Mouse (Mus musculus): ENCODE results near the gene Bbs9. TPM values are rescaled to one million over a fixed set of nuclear protein-coding genes. Genes with fewer than 3 reads are reported as not detected.
"Not testable (repeated sequence)": the region's sequence is repeated elsewhere in the genome, so short reads cannot be mapped to it uniquely, and the experiment has no call there.

Gene Bbs9
- 10 to 100 TPM; 26.8 to 31.2 TPM for total RNA-seq (2021)

GRCm38 (mm10) chr9:22475424-22475868 lies at the start of gene Bbs9:
Bbs9 (plus strand) TSS chr9:22475715.
- peak; percentile 94 for DNase-seq
- intact Hi-C loops (cut with DNase I) = no loop called here

DNA sequence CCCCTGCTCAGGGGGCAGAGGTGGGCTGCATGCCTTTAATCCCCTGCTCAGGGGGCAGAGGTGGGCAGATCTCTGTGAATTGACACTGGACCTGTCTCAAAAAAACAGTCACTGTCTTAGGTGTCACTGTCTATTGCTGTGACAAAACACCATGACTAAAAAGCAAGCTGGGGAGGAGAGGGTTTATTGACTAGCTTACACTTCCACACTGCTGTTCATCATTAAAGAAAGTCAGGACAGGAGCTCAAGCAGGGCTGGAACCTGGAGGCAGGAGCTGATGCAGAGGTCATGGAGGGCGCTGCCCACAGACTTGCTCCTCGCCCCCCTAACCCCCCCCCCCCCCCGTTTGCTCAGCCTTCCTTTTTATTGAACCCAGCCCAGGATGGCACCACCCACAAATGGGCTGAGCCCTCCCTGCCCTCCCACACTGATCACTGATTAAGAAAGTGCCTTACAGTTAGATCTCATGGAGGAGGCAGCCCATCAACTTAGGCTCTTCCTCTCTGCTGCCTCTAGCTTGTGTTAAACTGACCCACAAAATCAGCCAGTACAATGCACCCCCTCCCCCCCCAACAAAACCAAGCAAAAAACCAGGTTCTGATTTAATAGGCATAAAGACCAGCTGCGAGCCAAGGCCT lies 47.4 kb upstream of the Bbs9 start:
- no peak for DNase-seq
- intact Hi-C loops (cut with DNase I) = no loop called here

GRCm38 (mm10) chr9:22428666-22429410 lies 46.7 kb upstream of the Bbs9 start:
- intact Hi-C loops (cut with DNase I) = no loop called here

GRCm38 (mm10) chr9:22429533-22430241 lies 45.8 kb upstream of the Bbs9 start:
- DNase-seq = no peak
- intact Hi-C loops (cut with DNase I) = no loop called here

More at GRCm38 (mm10) chr9:22428666-22429410, 46.7 kb upstream of the Bbs9 start:
- no peak for DNase-seq

GRCm38 (mm10) chr9:22430315-22430840 lies 45.1 kb upstream of the Bbs9 start:
- DNase-seq = no peak
- intact Hi-C loops (cut with DNase I) = no loop called here

DNA sequence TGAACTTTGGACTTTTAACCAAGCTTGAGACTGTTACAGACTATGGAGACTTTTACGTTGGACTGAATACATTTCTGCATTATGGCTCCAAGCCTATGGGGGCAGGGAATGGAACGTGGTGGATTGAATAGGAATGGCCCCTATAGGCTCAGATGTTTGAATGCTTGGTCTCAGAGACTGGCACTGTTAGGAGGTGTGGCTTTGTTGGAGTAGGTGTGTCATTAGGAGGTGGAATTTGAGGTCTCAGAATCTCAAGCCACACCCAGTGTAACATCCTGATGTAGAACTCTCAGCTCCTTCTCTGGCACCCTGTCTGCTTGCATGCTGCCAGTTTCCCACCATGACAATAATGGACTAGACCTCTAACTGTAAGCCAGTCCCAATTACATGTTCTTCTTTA lies 42.3 kb upstream of the Bbs9 start:
- intact Hi-C loops (cut with DNase I) = no loop called here
- DNase-seq = no peak

- DNase-seq = no peak
- intact Hi-C loops (cut with DNase I) = no loop called here
Observed at GRCm38 (mm10) chr9:22434101-22434500, 41.4 kb upstream of the Bbs9 start.

GRCm38 (mm10) chr9:22438826-22439225 lies 36.7 kb upstream of the Bbs9 start:
- no peak for DNase-seq
- intact Hi-C loops (cut with DNase I) = no loop called here

DNA sequence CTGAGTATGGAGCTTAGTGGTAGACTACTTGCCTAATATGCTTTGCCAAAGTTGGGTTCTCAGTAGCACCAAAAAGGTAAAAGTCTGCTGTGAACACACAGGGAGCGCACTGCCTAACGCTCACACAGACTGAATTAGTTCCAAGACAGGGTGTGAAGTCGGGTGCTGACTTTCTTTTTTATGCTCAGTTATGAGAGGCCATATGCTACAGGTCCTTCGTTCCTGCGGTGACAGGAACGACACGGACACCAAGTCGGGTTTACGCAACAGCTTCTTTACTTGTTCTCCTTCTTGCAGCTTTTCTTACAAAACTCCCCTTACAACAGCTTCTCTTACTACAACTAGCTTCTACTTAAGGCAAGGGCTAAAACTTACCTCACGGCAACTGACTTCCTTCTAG lies 32.4 kb upstream of the Bbs9 start:
- intact Hi-C loops (cut with DNase I) = no loop called here
- no peak for DNase-seq

DNA sequence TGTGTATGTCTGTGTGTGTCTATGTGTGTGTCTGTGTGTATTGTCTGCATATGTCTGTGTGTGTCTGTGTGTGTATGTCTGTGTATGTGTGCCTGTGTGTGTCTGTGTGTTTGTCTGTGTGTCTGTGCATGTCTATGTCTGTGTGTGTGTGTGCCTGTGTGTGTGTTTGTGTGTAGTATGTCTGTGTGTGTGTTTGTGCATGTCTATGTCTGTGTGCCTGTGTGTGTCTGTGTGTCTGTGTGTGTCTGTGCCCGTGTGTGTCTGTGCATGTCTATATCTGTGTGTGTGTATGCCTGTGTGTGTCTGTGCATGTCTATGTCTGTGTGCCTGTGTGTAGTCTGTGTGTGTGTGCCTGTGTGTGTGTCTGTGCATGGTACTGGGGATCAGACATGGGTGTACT lies 30.4 kb upstream of the Bbs9 start:
- DNase-seq = no peak
- intact Hi-C loops (cut with DNase I) = no loop called here

- no peak for DNase-seq
Observed at GRCm38 (mm10) chr9:22447213-22447612, 28.3 kb upstream of the Bbs9 start.

DNA sequence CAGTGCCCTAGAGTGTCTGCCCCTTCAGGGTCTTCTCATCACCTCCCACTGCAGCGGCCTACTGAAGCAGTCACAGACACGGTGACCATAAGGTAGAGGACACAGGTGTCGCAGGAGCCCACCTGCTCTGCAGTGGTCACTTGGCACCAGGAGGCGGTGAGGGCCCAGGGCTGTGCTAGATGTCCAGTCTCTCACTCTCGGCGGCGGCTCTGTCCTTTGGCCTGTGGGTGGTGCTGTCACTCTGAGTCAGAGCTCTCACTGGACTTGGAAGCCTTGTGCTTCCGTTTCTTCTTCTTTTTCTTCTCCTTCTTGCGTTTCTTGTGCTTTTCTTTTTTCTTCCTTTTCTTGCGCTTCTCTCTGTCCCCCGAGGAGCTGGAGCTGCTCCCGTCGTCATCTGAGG lies 27.1 kb upstream of the Bbs9 start:
- intact Hi-C loops (cut with DNase I) = no loop called here
- DNase-seq = no peak

More at GRCm38 (mm10) chr9:22447213-22447612, 28.3 kb upstream of the Bbs9 start:
- intact Hi-C loops (cut with DNase I) = no loop called here

DNA sequence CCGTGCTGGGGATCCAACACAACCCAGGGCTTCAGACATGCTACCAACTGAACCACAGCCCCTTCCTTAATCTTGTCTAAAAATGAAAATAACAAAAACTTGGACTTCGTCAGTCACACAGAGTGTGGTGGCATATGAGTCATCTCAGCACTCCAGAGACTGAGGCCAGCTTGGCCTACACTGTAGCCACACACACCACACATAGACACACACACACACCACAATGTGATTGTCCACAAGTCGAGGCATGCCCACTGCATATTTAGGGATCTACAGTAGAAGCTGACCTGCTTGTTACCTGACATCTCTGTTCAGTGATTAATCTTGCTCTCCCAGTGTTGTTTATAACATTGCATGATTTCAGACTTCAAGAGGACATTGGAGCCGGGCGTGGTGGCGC lies 26.3 kb upstream of the Bbs9 start:
- DNase-seq = no peak
- intact Hi-C loops (cut with DNase I) = no loop called here

DNA sequence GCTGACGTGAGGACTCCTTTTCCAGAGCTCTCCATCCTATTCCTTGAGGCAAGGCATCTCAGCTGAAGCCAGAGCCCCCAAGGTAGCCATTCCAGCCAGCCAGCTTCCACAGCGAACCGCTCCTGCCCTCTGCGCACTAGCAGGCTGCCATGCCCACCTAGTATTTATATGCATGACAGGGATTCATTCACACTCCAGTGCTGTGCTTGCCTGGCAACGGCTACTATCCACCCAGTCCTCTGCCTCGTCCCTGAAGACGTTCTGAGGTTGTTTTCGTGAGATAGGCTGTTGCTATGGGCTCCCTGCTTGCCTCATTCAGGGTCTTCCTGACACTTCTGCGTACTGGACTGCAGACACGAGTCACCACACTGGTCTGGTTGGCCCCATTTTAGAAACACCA lies 22.8 kb upstream of the Bbs9 start:
- DNase-seq = no peak
- intact Hi-C loops (cut with DNase I) = no loop called here

- intact Hi-C loops (cut with DNase I) = no loop called here
- DNase-seq = no peak
Observed at GRCm38 (mm10) chr9:22453501-22453924, 22.0 kb upstream of the Bbs9 start.

- DNase-seq; intact Hi-C loops (cut with DNase I): not testable (repeated sequence)
Observed at GRCm38 (mm10) chr9:22453990-22454389, 21.5 kb upstream of the Bbs9 start, which contains the start of gene Gm17545. Gm17545 (plus strand) TSS chr9:22454290.

DNA sequence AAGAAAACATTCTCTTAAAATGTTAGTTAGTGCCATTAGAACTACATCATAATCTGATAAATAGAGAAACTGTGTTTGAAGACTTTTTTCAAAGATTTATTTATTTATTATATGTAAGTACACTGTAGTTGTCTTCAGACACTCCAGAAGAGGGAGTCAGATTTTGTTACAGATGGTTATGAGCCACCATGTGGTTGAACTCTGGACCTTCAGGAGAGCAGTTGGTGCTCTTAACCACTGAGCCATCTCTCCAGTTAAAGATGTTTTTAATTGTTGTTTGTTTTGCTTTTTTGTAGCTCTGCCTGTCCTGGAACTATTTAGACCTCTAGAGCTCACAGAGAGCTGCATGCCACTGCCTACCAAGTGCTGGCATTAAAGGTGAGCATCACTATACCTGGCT lies 20.5 kb upstream of the Bbs9 start:
- no peak for DNase-seq
- intact Hi-C loops (cut with DNase I) = no loop called here

DNA sequence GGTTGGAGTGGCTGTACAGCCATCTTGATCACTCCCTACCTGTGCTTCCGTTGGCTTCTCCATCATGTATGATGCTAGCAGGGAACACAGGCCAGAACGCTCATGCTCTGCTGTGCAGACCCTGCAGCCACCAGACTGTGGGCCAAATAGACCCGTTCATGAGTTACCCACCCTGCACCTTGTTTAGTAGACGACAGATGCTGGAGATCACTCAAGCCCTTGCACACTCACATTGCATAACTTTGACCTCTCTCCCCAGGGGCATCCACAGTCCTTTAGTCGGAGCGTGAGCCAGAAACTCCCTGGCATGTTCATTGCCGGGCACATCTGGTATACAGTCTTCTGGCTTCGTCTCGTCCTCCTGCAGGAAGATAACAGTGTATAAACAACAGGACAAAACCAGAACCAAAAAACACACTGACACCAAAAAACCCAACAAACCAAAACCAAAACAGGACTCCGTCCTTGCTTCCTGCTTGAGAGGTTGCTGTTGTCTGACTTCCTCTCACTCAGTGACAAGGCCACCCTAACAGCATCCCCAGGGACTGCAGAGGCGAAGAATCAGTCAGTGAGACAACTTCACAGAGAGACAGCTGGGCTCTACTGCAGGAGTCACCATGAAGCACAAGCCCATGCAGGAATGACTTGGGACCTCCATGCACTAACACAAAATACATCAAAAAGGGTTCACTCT lies 18.2 kb upstream of the Bbs9 start:
- intact Hi-C loops (cut with DNase I) = no loop called here
- no peak for DNase-seq

GRCm38 (mm10) chr9:22461946-22462345 lies 13.6 kb upstream of the Bbs9 start:
- peak; percentile 85 for DNase-seq
- intact Hi-C loops (cut with DNase I) = no loop called here

GRCm38 (mm10) chr9:22466212-22466611 lies 9.3 kb upstream of the Bbs9 start:
- intact Hi-C loops (cut with DNase I) = no loop called here
- DNase-seq = no peak

Measured in left cerebral cortex, postnatal 4 days (tissue).